14 mouse cellular contexts compared by ENCODE assay signal in the genomic region with DNA sequence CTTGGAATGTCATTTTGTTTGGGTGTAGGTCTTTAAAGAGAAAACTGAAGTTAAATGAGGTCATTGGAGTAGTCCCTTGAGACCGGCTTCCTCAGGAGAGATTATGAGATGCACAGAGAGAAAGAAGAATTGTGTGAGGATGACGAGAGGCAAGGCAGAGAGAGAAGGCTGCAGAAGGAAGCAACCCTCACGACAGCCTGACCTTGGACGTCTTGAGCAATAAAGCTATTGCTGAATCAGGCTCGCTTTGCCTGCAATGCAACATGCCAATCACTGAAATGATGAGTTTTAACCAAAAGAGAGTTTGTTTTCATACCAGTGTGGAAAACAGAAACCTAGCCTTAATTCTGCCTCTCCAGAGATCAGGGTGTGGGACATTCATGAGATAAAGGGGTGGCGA.
"Had no signal": no experiment of that assay in that cellular context is flagged by ENCODE, and none has a peak within 500 bp of the region (broad histone marks: within the 10 kb centered on the region; RNA-seq: fewer than 3 reads in every experiment).

No protein-coding gene starts in this region.

- H3K4me3 ChIP-seq: limb, embryonic 15.5 days; liver, embryonic 13.5 days; lung, embryonic 15.5 days; megakaryocyte, embryonic 14.5 days; midbrain, embryonic 15.5 days; neural tube, embryonic 12.5 days had no signal

- H3K9me3 ChIP-seq: limb, embryonic 15.5 days; liver, embryonic 13.5 days; lung, embryonic 15.5 days; megakaryocyte, embryonic 14.5 days; midbrain, embryonic 15.5 days; neural tube, embryonic 12.5 days had no signal

- H3K4me1 ChIP-seq: limb, embryonic 15.5 days; liver, embryonic 13.5 days; lung, embryonic 15.5 days had no signal

- DNase-seq: kidney, adult 11 months; kidney, postnatal 10 days; layer of hippocampus, postnatal 36 days; liver, embryonic 13.5 days; liver, postnatal 0 days; lung, postnatal 14 days; thymus, adult 2 months; thymus, postnatal 25 days had no signal

- H3K9ac ChIP-seq: limb, embryonic 15.5 days; liver, embryonic 13.5 days; liver, postnatal 0 days; lung, embryonic 15.5 days; midbrain, embryonic 15.5 days; neural tube, embryonic 12.5 days had no signal

- H3K27ac ChIP-seq: limb, embryonic 15.5 days; liver, embryonic 13.5 days; lung, embryonic 15.5 days; midbrain, embryonic 15.5 days; neural tube, embryonic 12.5 days had no signal

- H3K4me2 ChIP-seq: limb, embryonic 15.5 days; liver, embryonic 13.5 days; lung, embryonic 15.5 days; midbrain, embryonic 11.5 days; midbrain, embryonic 15.5 days; neural tube, embryonic 12.5 days had no signal

- H3K36me3 ChIP-seq: limb, embryonic 15.5 days; liver, embryonic 13.5 days; lung, embryonic 15.5 days; midbrain, embryonic 15.5 days; neural tube, embryonic 12.5 days had no signal

- ATAC-seq: liver, postnatal 0 days; midbrain, embryonic 15.5 days had no signal

- H3K27me3 ChIP-seq: limb, embryonic 15.5 days; liver, embryonic 13.5 days; lung, embryonic 15.5 days; megakaryocyte, embryonic 14.5 days; midbrain, embryonic 15.5 days; neural tube, embryonic 12.5 days had no signal
